Mouse (Mus musculus) midbrain, embryonic 11.5 days (tissue): ENCODE results near the gene Serpinb8. TPM values are rescaled to one million over a fixed set of nuclear protein-coding genes. Genes with fewer than 3 reads are reported as not detected.
A peak's percentile ranks its signal among the peaks of the same experiment; 100 is the strongest.

ENCODE experiments used
- ATAC-seq: fragments of 200-750 bp; cut with Nextera tagmentation; 2 replicates; pipeline ENCODE4 v1.8.0; 2017; ENCODE audit warnings: moderate TSS enrichment, moderate library complexity; ENCODE audit not compliant: low FRiP score
- DNase-seq: peaks from one replicate; pipeline ENCODE4 v3.0.0; 2015; ENCODE audit warnings: low spot score; ENCODE audit errors: missing footprints
- H3K27ac ChIP-seq: fragments of 300-500 bp; sonication (generic); 2 replicates; pipeline ENCODE4 v1.5.1; 2014; ENCODE audit warnings: low read depth, low read length
- H3K27me3 ChIP-seq: fragments of 300-500 bp; sonication (generic); 2 replicates; pipeline ENCODE4 v1.6.1; 2014; ENCODE audit warnings: mild to moderate bottlenecking, low read length, moderate library complexity, mixed read lengths; ENCODE audit not compliant: control insufficient read depth, insufficient read depth
- H3K36me3 ChIP-seq: fragments of 300-500 bp; sonication (generic); 2 replicates; pipeline ENCODE4 v1.6.1; 2014; ENCODE audit warnings: mild to moderate bottlenecking, low read length, moderate library complexity, mixed read lengths; ENCODE audit not compliant: control insufficient read depth, insufficient read depth
- H3K4me1 ChIP-seq: fragments of 300-500 bp; sonication (generic); 2 replicates; pipeline ENCODE4 v1.6.1; 2014; ENCODE audit warnings: low read length; ENCODE audit not compliant: control insufficient read depth, insufficient read depth
- H3K4me2 ChIP-seq: fragments of 300-500 bp; sonication (generic); 2 replicates; pipeline ENCODE4 v1.6.1; 2014; ENCODE audit warnings: mild to moderate bottlenecking, moderate library complexity
- H3K4me3 ChIP-seq: fragments of 300-500 bp; sonication (generic); 2 replicates; pipeline ENCODE4 v1.5.1; 2014; ENCODE audit warnings: low read depth, low read length
- H3K9ac ChIP-seq: fragments of 300-500 bp; sonication (generic); 2 replicates; pipeline ENCODE4 v1.6.1; 2014; ENCODE audit warnings: low read length
- H3K9me3 ChIP-seq: fragments of 300-500 bp; sonication (generic); 2 replicates; pipeline ENCODE4 v1.6.1; 2016; ENCODE audit warnings: low read length; ENCODE audit not compliant: control insufficient read depth
- WGBS: fragments of 180-500 bp; shearing (Covaris S2); extraction: QIAGEN DNeasy Blood & Tissue Kit; methylation state at CpG from one replicate; pipeline ENCODE4 v1.1.7; 2014; 5-methylcytosine and 5-hydroxymethylcytosine counted together
- polyA plus RNA-seq: library from polyadenylated mRNA; unstranded; fragments of >200 nt; fragmentation: Nextera tagmentation; extraction: Ambion mirVana; gene quantifications from 2 replicates; pipeline ENCODE4 v1.2.1, GENCODE M21; 2014

Serpinb8 gene
- polyA plus RNA-seq, 1 experiment from 2014 or later, result 0.49 TPM

DNA sequence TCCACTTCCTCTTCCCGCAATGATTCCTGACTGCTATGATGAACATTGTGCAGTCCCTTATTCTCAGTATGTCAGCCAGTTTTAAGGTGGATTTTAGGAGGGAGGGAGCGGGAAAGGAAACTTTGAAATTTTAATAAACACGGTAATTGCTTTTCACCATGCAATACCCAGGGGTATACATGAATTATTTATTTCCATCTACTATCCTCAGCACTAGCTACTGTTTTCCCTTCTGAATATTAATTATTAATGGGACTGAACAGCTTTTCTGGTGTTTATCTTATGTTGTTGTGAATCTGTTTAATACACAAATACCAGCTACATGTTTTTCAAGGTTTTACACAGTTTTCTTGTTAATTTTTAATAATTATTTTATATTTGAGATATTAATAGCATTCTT lies 4.9 kb upstream of the Serpinb8 start:
- H3K4me2 ChIP-seq, result no peak overlapping the region
- H3K36me3 ChIP-seq, result no peaks in the 10 kb centered on the region
- no peaks in the 10 kb centered on the region for H3K4me1 ChIP-seq
- H3K9me3 ChIP-seq, result no peaks in the 10 kb centered on the region
- no peak overlapping the region for H3K4me3 ChIP-seq
- ATAC-seq (no peak), DNase-seq (no peak)
- H3K27me3 ChIP-seq, result no peaks in the 10 kb centered on the region
- H3K9ac ChIP-seq, result no peak overlapping the region
- no peak overlapping the region for H3K27ac ChIP-seq
- 84% methylated on average over 3 of the region's 3 CpGs for WGBS

DNA sequence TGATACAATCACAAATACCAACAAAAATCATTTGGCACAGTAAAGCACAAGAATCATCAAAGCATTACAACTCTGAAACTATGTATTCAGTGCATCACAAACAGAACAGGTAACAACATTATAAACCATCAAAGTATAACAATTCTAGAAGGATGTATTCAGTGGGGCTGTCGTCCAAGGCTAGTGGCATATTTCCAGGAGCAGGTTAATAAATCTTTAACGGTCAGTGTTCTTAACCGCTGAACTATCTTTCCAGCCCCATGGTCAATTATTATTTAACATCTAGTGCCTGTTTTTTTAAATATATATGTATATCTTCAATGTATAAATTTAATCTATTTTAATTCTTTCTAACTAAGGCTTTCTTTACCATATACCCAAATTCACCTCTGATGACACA lies 3.6 kb upstream of the Serpinb8 start:
- no peak for ATAC-seq
- no peaks in the 10 kb centered on the region for H3K9me3 ChIP-seq
- no peak overlapping the region for H3K4me2 ChIP-seq
- no peak overlapping the region for H3K9ac ChIP-seq
- 89% methylated on average over 3 of the region's 3 CpGs for WGBS
- no peak for DNase-seq
- no peaks in the 10 kb centered on the region for H3K36me3 ChIP-seq
- H3K4me3 ChIP-seq, result no peak overlapping the region
- no peaks in the 10 kb centered on the region for H3K4me1 ChIP-seq
- no peak overlapping the region for H3K27ac ChIP-seq
- H3K27me3 ChIP-seq, result no peaks in the 10 kb centered on the region

DNA sequence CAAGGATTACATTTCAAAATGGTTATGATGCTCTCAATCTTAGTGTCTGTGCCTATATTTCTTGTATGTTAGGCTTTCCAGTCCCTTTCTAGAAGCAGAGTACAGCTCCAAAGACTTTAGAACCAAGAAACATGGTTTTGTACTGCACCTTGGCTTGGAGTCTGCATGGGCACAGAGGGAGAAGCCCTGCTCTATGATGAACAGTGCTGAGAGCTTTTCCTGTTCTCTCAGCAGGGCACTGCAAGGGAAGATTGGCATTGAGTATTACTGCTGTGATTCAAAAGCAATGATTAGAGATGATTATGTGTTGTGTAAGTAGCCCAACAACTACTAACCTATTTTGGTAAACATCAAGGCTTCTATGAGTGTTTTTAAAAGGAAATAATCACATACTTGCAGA lies 1.6 kb upstream of the Serpinb8 start:
- DNase-seq, result no peak
- H3K27ac ChIP-seq, result no peak overlapping the region
- H3K4me2 ChIP-seq, result no peak overlapping the region
- no peak for ATAC-seq
- no peak overlapping the region for H3K4me3 ChIP-seq
- no peaks in the 10 kb centered on the region for H3K36me3 ChIP-seq
- no peak overlapping the region for H3K9ac ChIP-seq
- no peaks in the 10 kb centered on the region for H3K27me3 ChIP-seq
- H3K9me3 ChIP-seq, result no peaks in the 10 kb centered on the region
- H3K4me1 ChIP-seq, result no peaks in the 10 kb centered on the region

- no peaks in the 10 kb centered on the region for H3K4me1 ChIP-seq
- H3K27me3 ChIP-seq, result no peaks in the 10 kb centered on the region
- DNase-seq (no peak), ATAC-seq (no peak)
- 65% methylated on average over 1 of the region's 1 CpGs for WGBS
- H3K4me3 ChIP-seq, result no peak overlapping the region
- no peak overlapping the region for H3K4me2 ChIP-seq
- H3K36me3 ChIP-seq, result no peaks in the 10 kb centered on the region
- H3K9ac ChIP-seq, result no peak overlapping the region
- no peaks in the 10 kb centered on the region for H3K9me3 ChIP-seq
- H3K27ac ChIP-seq, result no peak overlapping the region
These were observed 1.2 kb upstream of the Serpinb8 start for GRCm38 (mm10) chr1:107588642-107589041.

GRCm38 (mm10) chr1:107592644-107593043 lies 2.8 kb downstream of the Serpinb8 start:
- Histone ChIP-seq H3K36me3 (no peaks in the 10 kb centered on the region), H3K27ac (no peak overlapping the region), H3K9ac (no peak overlapping the region), H3K4me3 (no peak overlapping the region), H3K4me2 (no peak overlapping the region), H3K4me1 (no peaks in the 10 kb centered on the region), H3K27me3 (no peaks in the 10 kb centered on the region), H3K9me3 (no peaks in the 10 kb centered on the region)
- DNase-seq, result no peak
- no peak for ATAC-seq
- WGBS, result 83% methylated on average over 3 of the region's 3 CpGs

GRCm38 (mm10) chr1:107593469-107593868 lies 3.7 kb downstream of the Serpinb8 start:
- Histone ChIP-seq H3K36me3 (no peaks in the 10 kb centered on the region), H3K4me2 (no peak overlapping the region), H3K27me3 (no peaks in the 10 kb centered on the region), H3K9me3 (no peaks in the 10 kb centered on the region), H3K4me3 (no peak overlapping the region), H3K4me1 (no peaks in the 10 kb centered on the region), H3K27ac (no peak overlapping the region), H3K9ac (no peak overlapping the region)
- DNase-seq (no peak), ATAC-seq (no peak)
- WGBS, result 72% methylated on average over 2 of the region's 2 CpGs

- Histone ChIP-seq H3K27ac (no peak overlapping the region), H3K36me3 (no peaks in the 10 kb centered on the region), H3K9me3 (no peaks in the 10 kb centered on the region), H3K4me1 (no peaks in the 10 kb centered on the region), H3K4me3 (no peak overlapping the region), H3K9ac (no peak overlapping the region), H3K27me3 (no peaks in the 10 kb centered on the region), H3K4me2 (no peak overlapping the region)
- DNase-seq, result no peak
- no peak for ATAC-seq
These were observed 7.1 kb downstream of the Serpinb8 start for GRCm38 (mm10) chr1:107596874-107597273.

GRCm38 (mm10) chr1:107598476-107598875 lies 8.7 kb downstream of the Serpinb8 start:
- Histone ChIP-seq H3K4me1 (no peaks in the 10 kb centered on the region), H3K27ac (no peak overlapping the region), H3K36me3 (no peaks in the 10 kb centered on the region), H3K9ac (no peak overlapping the region), H3K9me3 (no peaks in the 10 kb centered on the region), H3K4me3 (no peak overlapping the region), H3K27me3 (no peaks in the 10 kb centered on the region), H3K4me2 (no peak overlapping the region)
- DNase-seq (no peak), ATAC-seq (peak; percentile 35; the same call in 1 of the 2 replicates)

- H3K4me1 ChIP-seq, result no peaks in the 10 kb centered on the region
- H3K36me3 ChIP-seq, result no peaks in the 10 kb centered on the region
- 73% methylated on average over 1 of the region's 1 CpGs for WGBS
- ATAC-seq, result no peak
- no peaks in the 10 kb centered on the region for H3K27me3 ChIP-seq
- no peak overlapping the region for H3K27ac ChIP-seq
- no peaks in the 10 kb centered on the region for H3K9me3 ChIP-seq
- no peak for DNase-seq
- no peak overlapping the region for H3K4me3 ChIP-seq
- H3K4me2 ChIP-seq, result no peak overlapping the region
- H3K9ac ChIP-seq, result no peak overlapping the region
These were observed 19.1 kb downstream of the Serpinb8 start for GRCm38 (mm10) chr1:107608942-107609341.

DNA sequence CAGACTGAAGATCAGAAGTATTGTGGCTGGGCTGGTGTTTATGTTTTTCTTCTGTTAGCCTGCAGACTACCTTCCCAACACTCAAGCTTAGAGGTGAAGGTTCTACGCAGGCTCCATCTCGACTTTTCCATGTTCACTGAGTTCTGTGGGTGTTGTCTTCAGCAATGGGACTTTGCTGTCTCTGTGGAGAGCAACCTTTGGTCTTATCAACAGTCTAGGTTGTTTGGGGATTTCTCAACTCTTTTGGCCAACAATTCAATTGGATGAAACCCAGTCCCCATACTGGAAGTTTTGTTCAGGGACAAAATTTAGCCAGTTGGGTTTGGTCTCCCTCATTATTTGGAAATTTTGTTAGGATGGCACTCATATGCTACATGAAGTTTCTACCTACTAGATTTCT lies 24.3 kb downstream of the Serpinb8 start:
- DNase-seq (no peak), ATAC-seq (no peak)
- no peak overlapping the region for H3K4me2 ChIP-seq
- H3K9me3 ChIP-seq, result no peaks in the 10 kb centered on the region
- H3K36me3 ChIP-seq, result no peaks in the 10 kb centered on the region
- H3K4me3 ChIP-seq, result no peak overlapping the region
- no peaks in the 10 kb centered on the region for H3K27me3 ChIP-seq
- H3K4me1 ChIP-seq, result no peaks in the 10 kb centered on the region
- no peak overlapping the region for H3K27ac ChIP-seq
- WGBS, result 89% methylated on average over 2 of the region's 2 CpGs
- H3K9ac ChIP-seq, result no peak overlapping the region
